16 mouse cellular contexts compared by ENCODE assay signal in genomic region chr4:39967938-39968337, GRCm38 (mm10).
"Had no signal": no experiment of that assay in that cellular context is flagged by ENCODE, and none has a peak within 500 bp of the region (broad histone marks: within the 10 kb centered on the region; RNA-seq: fewer than 3 reads in every experiment).

No protein-coding gene starts in this region.

- H3K4me3 ChIP-seq: neural tube, embryonic 13.5 days; neural tube, embryonic 15.5 days; stomach, embryonic 15.5 days had no signal

- DNase-seq: retina, postnatal 1 day; right cerebral cortex, adult 18-20 months; right cerebral cortex, postnatal 14 days; right cerebral cortex, postnatal 25 days; right cerebral cortex, postnatal 4 days; spleen, adult 18-20 months; thymus, adult 18-20 months; thymus, adult 2 months; thymus, postnatal 14 days; thymus, postnatal 25 days; thymus, postnatal 36 days; thymus, postnatal 4 days had no signal

- H3K27ac ChIP-seq: neural tube, embryonic 13.5 days; neural tube, embryonic 15.5 days; stomach, embryonic 15.5 days; stomach, postnatal 0 days had no signal

- H3K4me2 ChIP-seq: neural tube, embryonic 13.5 days; neural tube, embryonic 15.5 days; stomach, embryonic 15.5 days had no signal

- H3K9ac ChIP-seq: neural tube, embryonic 13.5 days; neural tube, embryonic 15.5 days; stomach, embryonic 15.5 days had no signal

- H3K27me3 ChIP-seq: neural tube, embryonic 13.5 days; neural tube, embryonic 15.5 days; stomach, embryonic 15.5 days had no signal

- H3K36me3 ChIP-seq: neural tube, embryonic 13.5 days; neural tube, embryonic 15.5 days; stomach, embryonic 15.5 days had no signal

- H3K4me1 ChIP-seq: neural tube, embryonic 13.5 days; neural tube, embryonic 15.5 days; stomach, embryonic 15.5 days had no signal

- H3K9me3 ChIP-seq: neural tube, embryonic 13.5 days; neural tube, embryonic 15.5 days; stomach, embryonic 15.5 days had no signal
